Mouse (Mus musculus): ENCODE results near the gene Tbx3.

The Tbx3 gene

DNA sequence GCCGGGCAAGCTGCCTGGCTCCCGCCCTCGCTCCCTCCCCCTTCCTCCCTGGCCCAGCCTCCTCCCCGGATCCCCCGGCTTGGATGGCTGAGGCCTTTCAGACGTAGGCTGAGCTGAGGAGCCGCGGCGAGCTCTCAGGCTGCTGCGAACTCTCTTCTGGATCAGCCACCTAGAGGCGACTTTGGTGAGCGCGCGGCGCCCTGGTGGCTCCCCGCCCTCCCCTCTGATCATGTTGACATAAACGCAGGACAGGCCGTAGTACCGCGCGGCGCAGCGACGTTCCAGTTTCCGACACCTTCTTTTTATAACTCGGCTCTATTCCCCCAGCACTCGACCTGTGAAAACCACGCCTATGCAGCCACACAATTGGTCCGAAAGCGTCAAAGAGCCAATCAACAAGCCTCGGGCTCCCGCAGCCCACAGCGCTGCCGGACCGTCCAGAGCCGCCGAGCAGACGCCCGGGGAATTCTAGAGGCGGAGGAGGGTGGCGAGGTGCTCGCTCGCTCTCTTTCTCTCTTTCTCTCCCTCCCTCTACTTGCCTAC is at the start of gene Tbx3:
Gene Tbx3, plus strand, starts transcription at position 104 of the 543 bp plus-strand sequence.
- peak; percentile 20 to 27 for DNase-seq

DNA sequence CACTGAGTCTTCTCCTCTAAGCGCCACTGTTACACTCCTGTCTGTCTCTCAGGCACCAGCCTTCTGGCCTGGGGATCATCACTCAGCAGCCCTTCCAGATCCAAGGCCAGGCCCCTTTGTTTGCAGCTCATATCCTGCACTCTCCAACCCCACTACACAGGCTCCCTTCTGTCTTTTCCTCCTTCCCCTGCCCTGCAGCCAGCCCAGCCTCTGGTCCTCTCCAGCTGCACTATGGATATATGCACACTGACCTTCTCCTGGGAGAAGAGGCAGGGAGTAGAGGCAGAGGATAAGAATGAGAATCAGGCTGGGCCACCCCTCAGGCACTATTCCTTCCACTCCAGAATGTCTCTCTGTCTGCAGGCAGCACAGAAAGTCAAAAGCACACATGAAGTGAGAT is 48.4 kb upstream of the Tbx3 start:
- no peak for DNase-seq

DNA sequence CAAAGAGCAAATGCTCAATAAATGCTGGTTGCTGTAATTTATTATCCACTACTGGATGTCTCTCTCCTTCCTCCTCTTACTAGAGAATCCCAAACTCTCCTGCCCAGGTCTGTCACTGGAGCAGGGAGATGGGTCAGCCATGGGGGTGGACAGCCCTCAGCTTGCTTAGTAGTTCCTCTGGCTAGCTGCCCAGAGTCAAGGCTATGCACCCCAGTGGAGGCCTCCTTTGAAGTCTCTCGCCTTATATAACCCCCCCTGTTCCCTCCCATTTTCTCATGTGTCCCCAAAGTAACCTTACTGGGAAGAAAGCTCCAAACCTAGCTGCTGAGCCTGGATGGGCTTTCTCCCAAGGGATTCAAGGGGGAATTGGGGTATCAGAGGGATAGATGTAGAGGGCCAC is 45.9 kb upstream of the Tbx3 start:
- DNase-seq = no peak

DNA sequence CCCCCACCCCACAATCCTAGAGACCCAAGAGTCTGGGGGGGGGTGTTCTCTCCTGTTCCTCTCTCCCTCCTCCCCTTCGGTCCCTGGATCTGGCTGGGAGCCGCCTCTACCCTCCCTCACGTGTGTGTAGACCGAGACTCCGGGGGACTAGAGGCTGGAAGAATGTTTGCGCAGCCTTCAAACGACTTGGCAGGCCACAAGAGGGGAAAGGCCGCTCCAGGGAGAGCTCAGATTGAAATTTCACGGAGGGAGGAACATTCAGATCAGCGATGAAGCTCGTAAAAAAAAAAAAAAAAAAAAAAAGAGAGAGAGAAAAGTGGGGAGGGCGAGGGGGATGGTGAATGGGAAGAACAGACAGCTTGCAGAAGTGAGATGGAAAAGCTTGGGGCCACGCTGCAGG is 44.9 kb upstream of the Tbx3 start:
- no peak for DNase-seq

DNA sequence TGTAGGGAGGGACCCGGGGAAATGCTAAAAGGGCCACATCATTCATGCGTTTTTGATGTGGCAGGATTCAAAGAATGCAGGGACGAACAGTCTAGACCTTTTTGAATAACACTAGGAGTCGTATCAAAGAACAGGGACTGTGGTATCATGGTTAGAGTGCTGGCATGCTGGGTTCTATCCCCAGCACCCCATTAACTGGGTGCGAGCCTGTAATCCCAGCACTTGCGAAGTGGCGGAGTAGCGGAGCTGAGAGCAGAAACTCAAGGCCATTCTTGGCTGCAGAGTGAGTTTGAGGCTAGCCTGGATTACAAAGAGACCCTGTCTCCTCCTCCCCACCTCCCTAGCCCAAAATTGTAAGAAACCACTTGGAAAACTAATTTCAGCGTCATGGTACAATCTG is 44.3 kb upstream of the Tbx3 start:
- no peak for DNase-seq

DNA sequence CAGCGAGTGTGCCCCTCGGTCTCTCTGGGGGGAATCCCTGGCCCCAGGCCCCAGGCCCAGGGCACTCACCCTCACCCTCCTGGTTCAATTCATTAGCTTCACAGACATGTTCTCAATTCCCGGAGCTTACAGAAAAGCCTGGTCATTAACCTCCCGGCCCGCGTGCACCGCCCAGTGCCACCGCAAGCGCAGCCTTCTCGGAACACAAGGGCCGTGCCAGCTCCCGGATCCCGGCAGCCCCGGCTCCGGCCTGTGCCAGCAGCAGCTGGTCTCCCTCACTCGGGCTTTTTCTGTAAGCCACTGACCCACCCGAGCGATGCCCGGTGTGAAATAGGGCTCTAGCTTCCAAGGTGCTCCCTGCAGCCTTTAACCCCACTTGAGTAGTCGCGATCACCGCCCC is 43.8 kb upstream of the Tbx3 start:
- no peak for DNase-seq

DNA sequence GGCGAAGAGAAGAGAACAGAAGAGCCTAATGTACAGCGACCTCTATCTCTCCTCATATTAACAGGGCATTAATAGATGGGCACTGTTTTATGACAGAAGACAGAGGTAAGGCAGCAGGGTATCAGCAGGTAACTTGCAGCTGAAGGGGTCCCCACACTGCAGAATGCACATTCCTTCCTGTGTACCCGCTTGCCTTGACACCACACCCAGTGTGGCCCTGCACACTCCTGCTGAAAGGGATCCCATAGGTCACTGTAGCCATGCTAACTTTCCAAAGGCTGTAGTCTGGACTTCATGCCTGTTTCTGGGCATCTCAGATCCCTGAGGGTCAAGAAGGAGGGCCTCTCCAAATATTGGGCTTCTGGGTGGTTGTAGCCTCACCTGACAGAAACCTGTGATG is 42.4 kb upstream of the Tbx3 start:
- DNase-seq = no peak

DNA sequence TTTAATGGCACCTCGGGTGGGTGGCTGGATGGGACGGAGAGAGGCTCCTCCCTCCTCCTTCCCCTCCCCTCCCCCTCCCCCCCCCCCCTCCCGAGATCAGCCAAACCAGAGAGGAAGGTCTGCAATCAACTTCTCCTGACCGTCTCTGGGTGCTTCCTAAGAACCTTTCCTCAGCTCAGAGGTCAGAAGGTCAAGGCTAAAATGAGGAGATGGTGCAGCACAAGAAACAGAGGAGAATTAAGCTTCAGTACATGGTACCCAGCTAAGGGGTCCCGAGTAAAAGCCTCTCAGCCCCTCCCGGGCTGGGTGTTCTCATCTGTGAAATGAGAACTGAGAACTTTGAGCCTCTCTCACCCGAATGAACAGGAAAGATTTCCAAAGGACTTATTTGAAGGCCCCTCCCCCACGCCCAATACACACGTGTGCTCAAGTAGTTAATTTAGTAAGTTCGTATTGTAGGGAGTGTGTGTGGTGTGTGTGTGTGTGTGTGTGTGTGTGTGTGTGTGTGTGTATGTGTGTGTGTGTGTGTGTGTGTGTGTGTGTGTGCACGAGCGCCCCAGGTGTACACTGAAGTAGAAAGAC is 41.6 kb upstream of the Tbx3 start:
- DNase-seq = no peak

DNA sequence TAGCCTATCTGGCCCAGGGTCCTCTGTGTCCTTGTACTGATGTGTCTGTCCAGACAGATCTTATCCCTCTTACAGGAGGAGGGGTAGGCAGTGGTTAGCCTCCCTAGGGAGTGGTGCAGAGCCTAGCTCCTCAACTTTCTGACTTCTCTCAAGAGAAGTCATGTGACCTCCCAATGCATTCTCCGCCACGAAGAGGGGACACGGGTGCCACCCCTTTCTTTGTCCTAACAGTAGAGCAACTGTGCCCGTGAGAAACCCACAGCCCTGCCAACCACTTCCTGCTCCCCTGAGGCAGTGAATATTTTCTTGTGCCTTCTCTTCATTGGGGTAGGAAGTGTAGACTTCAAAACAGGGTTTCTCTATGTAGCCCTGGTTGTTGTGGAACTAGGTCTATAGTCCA is 36.9 kb upstream of the Tbx3 start:
- DNase-seq = peak; percentile 68 to 73

DNA sequence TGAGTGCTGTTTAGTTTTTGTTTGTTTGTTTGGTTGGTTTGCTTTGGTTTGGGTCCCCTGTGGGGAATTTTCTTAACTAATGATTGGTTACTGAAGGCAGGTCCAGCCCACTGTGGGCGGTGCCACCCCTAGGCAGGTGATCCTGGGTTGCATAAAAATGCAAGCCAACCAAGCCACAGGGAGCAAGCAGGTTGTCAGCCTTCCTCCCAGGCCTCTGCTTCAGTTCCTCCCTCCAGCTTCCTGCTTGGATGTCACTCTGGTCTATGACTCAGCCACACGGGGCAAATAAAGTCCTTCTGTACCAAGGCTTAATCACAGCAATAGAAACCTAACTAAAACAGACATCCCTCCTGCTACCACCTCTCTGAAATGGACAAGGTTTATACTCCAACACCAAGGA is 35.6 kb upstream of the Tbx3 start:
- no peak for DNase-seq

DNA sequence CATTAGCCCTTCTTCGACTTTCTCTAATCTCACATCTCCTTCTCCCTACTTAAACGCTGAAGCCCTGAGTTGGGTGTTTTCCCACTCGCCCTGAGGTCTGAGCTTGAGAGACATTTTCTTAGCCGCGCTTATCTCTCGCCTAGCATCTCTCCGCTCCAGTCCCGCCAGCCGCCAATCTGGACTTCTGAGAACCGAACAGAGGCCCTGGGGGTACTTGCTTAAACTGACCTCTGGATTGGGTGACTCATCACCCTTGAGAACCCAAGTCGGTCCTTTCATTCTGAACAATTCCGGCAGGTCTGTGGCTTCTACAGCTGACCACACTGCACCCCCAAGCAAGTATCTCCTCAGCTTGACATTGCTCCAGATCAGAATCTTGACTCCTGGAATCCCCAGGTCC is 32.2 kb upstream of the Tbx3 start:
- no peak for DNase-seq

DNA sequence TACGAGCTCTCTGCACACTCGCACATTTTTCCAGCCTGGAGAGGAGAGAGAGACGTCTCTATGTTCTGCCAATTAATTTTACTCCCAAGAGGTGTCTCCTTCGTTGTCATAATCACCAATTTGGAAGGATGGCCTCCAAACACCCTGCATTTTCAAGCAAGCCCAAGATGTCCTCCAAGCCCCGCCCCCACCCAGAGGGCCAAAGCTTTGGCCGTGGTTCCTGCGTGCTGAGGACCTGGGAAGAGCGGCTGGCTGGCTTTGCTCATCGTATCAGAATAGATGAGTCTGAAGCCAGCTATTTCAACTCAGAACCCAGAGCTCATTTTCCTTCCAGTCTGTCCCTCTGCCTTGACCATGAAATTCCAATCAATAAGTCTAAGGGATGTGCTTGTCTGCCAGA is 29.4 kb upstream of the Tbx3 start:
- no peak for DNase-seq

DNA sequence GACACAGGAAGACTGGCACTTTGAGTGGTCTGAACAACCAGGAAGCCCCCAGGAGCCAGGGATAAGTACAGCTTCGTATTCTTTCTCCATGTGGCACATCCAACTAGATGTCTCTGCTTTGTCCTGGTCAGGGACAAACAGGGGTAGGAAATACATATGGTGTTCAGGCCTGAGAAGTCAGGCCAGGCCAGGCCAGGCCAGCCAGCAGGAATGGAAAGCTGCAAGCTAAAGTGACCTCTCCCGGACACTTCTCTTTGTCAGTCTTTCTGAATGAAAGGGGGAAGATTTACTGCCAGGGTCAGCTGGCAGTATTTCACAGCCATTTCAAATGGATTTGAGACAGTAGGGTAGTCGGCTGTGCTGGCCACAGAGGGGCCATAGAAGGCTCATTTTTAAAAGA is 28.8 kb upstream of the Tbx3 start:
- no peak for DNase-seq

DNA sequence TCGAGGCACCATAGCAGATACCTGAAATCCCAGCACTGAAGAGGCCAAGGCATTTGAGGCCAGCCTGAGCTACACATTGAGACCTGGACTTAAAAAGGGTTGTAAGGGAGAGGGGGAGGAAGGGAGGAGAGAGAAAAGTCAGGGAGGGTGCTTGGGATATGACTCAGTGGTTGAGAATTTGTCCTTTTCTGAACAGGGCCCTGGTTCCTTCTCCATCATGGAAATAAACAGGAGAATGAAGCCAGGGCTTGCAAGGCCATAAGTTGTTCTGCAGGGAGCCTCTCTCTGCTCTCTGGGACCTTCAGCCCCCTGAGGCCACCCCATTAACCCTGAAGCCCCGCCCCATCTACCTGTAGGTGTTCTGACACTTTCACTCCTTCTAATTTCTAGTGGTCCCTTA is 23.5 kb upstream of the Tbx3 start:
- DNase-seq = no peak

DNA sequence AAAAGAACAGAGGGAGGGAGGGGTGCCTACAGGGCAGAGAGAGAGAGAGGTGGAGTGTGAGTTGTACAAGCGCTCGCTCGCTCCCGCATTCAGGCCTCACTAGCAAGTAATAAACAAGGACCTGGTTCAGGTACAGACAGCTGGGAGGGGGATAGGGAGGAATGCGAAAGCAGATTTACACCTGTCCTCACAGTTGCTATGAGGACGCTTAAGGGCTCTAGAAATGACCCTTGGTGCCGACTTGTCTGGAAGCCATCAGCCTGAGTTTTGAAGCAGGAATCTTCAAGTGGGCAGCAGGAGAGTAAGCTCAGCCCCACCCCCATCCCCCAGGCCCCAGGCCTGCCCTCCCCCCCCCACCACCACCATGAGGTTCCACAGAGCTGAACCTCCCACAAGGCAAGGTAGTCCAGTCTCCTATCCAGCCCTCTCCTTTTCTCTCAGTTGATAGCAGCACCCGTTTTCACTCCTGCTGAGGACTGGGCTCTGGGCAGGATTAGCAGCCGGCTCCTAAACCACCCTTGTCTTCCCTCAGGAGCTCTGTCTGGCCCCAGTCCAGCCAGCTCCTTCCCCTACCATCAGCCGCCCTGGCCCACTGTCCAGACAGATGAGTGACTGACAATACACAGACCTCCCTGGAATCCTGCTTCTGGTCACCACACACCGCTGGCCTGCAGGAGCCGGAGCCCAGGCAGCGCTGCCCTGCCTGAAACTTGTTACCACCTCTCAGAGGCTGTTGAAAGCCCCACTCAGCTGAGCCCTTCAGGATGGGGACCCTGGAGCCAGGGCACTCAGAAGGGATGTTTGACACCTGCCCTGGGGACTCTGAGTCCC is 19.1 kb upstream of the Tbx3 start:
- no peak for DNase-seq

DNA sequence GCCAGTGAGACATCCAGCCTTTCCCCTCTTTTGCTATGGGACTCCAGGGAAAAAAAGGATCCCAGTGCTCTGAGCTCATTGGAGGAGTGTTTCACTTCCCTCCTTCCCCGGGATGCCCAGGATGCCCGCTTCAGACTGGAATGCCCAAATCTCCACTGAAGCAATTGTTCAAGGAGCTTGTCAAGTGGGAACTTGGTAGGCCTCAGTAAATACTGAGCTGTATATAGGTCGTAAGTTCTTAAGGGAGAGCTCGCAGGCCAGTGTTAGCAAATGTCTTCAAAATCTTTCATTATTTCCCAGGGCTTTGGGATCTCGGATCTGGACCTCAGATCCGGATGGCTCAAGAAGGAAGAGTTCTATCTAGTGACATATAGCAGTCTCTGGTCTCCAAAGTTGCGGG is 14.1 kb upstream of the Tbx3 start:
- DNase-seq = no peak

DNA sequence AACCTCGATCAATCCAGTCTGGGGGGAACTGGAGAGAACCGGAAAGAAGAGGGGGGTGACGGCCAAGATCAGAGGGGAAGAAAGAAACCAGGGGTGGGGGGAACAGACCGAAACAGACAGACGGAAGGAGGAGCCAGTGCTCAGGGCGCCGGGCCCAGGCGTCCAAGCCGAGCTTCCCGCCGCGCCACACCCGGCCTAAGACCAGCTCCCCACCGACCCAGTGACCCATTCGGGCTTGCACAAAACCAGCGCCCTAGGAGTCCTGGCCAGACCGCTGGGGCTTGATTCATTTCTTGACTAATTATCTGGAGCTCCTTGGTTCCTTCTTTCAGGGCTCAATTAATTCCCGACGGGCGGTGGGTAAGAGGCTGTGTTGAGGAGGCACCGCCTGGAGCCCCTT is 13.6 kb upstream of the Tbx3 start:
- DNase-seq = no peak

DNA sequence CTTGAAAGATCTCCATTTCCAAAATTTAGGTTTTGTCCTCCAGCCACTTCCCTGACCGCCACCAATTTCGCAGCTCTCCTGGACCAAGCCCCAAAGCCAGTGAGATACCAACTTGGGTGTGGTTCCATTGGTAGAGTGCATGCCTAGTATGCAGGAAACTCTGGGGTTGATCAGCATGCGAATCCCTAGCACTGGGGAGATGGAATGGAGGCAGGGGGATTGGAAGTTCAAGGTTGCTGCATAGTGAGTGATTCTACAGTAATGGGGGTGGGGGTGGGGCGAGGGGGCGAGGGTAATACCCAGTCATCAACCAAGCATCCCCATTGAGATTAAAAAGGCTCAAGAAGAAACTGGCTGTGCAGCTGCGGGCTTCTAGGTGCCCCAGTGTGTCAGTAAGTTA is 13.1 kb upstream of the Tbx3 start:
- DNase-seq = no peak

DNA sequence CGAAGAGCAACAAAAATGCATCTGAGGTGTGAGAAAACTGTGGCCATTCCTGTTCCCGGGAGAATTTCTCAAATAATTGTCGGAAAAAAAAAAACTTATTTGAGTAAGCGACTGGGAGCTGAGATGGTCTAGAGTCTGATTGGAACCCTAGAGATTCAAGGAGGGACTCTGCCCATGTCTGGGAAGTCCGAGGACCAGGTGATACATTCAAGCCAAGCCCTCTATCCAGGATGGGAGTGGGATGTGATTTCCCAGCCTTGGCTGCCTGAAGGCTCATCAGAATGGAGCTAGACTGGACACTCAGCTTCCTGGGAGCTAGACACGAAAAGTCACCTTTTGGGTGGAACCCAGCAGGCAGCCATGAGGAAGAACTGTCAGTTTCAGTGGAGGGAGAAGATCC is 12.7 kb upstream of the Tbx3 start:
- DNase-seq = no peak

DNA sequence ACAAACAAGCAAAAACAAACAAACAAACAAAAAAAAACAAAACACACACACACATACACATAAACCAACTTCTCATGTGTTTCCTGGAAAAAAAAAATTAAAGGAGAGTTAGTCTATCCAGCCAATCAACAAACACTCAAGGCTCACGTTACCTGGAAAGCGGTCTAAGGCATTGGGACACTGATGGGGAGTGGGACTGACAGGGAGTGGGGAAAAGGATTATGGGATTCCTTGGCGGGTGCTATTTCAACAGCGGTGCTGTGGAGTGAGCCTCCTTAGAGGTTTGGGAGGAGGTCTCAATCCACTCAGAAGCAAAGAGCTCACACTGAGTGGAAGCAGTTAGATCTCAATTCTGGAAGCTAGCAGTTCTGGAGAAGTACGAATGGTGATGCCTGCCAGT is 12.1 kb upstream of the Tbx3 start:
- DNase-seq = no peak

DNA sequence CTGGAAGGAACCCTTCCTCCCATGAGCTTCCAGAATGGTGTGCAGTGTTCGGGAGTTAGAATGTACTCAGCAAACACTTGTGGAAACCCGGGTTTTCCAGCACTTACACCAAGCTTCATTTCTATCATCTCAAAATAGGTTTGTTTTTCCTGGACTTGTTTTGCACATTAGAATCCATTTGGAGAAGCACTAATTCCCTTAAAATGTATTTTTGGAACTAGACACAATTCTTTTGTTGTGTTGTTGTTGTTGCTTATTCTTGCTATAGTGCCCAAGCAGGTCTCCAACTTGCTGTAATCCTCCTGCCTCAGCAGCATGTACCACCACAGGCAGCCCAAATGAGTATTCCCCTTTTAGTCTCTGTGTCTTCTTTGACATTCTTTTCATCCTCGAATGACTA is 11.4 kb upstream of the Tbx3 start:
- DNase-seq = no peak

DNA sequence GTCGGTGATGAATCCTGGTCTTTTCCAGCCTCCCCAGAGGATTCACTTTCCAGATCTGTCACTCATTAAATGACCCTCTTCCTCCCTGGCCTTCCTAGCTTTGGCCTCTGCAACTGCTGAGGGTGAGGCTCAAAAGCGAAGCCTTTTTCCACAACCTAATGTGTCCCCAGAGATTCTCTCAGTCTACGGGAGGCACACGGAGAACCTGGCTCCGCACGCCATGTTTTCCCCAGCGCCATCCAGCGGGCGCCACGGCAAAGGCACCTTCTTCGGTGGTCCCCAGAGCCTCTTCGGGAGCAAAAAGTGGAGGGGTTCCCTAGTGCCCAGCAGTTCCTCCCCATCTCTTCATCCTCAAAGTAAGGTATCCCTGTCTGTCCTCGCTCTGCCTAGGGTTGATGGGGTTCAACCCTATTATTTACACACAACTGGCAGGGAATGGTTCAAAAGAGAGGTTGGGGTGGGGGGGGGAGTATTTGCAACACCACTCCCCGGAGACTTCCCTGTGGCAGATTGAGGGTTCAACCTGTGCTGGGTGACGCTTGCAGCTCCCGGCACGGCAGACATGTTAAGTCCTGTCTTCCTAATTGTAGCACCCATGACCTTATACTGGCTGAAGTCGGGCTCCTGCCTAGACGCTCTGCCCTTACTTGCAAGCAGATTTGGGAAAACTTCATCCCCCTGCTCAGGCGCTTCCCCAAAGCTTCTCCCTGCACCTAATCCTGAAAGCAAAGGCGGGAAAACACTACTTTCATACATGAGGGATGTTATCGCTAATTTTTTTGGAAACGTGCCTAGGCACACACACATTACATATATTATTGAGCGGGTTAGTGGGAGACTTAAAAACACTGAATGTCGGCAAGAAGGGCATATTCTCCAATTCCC is 9.7 kb upstream of the Tbx3 start:
- DNase-seq = no peak

DNA sequence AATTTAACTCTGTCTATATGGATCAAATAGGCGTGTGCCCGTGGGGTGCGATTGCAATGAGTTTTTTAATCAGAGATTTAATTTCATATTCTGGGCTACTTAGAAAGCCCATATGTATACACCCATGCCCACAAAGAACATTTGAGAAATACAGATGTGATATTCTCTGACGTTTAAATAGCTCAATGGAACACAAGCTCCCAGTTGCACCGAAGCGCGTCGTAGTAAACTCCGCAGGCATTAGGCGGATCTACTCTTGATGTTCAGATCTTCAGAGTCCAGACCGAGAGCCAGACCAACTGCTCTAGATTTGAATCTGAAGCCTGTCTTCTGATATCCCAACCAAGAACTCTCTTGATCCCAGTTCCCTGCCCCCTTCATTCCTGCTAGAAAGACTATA is 9.0 kb upstream of the Tbx3 start:
- DNase-seq = no peak

DNA sequence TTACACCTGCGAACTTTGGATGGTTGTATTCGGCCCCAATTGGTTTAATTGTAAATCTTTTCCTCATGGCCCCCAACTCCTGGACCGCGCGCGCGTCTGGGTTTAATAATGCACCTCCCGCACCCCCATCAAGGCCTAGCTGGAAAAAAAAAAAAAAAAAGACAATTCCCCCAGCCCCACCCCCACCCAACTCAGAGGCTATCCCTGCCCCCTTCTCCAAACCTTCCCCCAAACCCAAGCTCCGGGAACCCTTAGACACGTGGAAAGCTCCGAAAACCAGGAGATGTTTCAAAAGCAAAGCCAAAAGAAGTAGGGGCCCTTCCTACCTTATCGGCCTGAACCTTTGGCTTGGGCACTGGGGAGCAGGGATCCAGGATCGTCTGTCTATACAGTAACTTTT is 8.1 kb upstream of the Tbx3 start:
- no peak for DNase-seq
